Mouse (Mus musculus) layer of hippocampus, adult 9-11 months (tissue): ENCODE data around the gene Mat2b.

ENCODE experiments used
- DNase-seq: peaks from one replicate; pipeline ENCODE4 v3.0.0; 2022

Mat2b gene

GRCm38 (mm10) chr11:40649726-40650445 lies 45.1 kb downstream of the Mat2b start:
- no peak for DNase-seq

GRCm38 (mm10) chr11:40647246-40647645 lies 47.8 kb downstream of the Mat2b start:
- DNase-seq: peak; percentile 64
